Mouse (Mus musculus): ENCODE measurements around the gene Frrs1. TPM values are rescaled to one million over a fixed set of nuclear protein-coding genes. Genes with fewer than 3 reads are reported as not detected.

The Frrs1 gene
- polyA plus RNA-seq, 1 experiment from 2014 or later, result 22.7 TPM

DNA sequence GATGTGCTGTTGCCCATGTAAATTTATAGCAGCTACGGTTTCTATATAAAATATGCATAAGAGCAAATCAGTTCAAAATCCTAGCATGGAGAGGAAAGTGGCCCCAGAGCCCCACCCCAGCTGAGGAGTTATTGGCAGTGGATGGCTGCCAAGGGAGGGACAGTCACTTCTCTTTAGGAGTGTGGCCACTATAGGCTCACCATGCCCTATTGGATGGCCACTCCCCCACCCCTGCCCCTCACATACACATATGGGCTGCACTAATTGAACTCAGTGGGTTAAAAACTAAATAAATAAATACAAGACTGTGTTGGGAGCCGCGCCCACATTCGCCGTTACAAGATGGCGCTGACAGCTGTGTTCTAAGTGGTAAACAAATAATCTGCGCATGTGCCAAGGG, 42.0 kb upstream of the Frrs1 start:
- TF ChIP-seq EP300 (IDR thresholded peaks at IDR 0.05; ENCODE audit: low read depth), result no peak
- TF ChIP-seq CTCF (IDR thresholded peaks at IDR 0.05; ENCODE audit: low read depth), result no peak
- no peak overlapping the region for H3K4me2 ChIP-seq (ENCODE audit: low read depth, low read length)
- H3K27ac ChIP-seq (ENCODE audit: low read depth), result no peak overlapping the region
- 87% methylated on average over 6 of the region's 7 CpGs for WGBS (ENCODE audit: insufficient replicate concordance)
- H3K4me3 ChIP-seq (ENCODE audit: low read depth, low read length), result no peak overlapping the region
- no peaks in the 10 kb centered on the region for H3K9me3 ChIP-seq (ENCODE audit: low read length)
- H3K9ac ChIP-seq (replicated peaks), result no peak overlapping the region
- ATAC-seq (no peak), DNase-seq (no peak)
- H3K36me3 ChIP-seq (replicated peaks; ENCODE audit: insufficient read depth, low read length), result no peaks in the 10 kb centered on the region
- H3K27me3 ChIP-seq (ENCODE audit: insufficient read depth, low read length), result no peaks in the 10 kb centered on the region
- peaks cover 6% of the 10 kb centered on the region for H3K4me1 ChIP-seq (ENCODE audit: insufficient read depth)

DNA sequence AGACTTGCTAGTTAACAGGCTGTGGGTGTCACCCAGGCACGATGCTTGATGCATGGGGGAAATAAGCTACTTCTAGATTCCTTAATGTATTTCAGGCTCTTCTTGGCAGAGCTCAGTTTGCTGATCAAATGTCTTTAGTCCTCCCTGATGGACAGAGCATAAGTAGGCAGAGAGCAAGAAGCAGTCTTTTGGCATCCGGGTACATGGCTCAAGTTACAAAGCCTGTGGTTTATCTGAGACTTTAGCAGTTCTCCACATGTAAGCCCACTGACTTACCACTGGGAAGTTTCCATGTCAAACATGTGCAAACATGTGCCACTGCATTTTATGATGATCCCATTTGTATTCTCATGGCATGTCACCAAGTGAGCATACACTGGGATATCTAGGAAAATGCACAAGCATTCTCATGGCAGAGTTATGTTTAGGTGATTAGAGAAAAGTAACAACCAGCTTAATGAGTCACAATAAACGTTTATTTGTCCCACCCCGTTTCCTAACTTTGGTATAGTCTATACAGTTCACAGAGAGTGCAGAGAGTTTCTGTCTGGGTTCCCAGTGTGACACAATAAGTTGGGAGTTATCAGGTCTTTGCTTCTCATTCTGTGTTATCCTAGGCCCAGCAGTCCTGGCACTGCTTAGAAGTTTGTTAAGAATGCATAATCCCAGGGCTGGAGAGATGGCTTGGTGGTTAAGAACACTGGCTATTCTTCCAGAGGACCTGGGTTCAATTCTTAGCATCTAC, 32.6 kb upstream of the Frrs1 start:
- 64% methylated on average over 4 of the region's 4 CpGs for WGBS (ENCODE audit: insufficient replicate concordance)
- H3K9me3 ChIP-seq (ENCODE audit: low read length), result no peaks in the 10 kb centered on the region
- DNase-seq (no peak), ATAC-seq (no peak)
- no peaks in the 10 kb centered on the region for H3K27me3 ChIP-seq (ENCODE audit: insufficient read depth, low read length)
- no peaks in the 10 kb centered on the region for H3K36me3 ChIP-seq (replicated peaks; ENCODE audit: insufficient read depth, low read length)
- H3K4me3 ChIP-seq (ENCODE audit: low read depth, low read length), result no peak overlapping the region
- TF ChIP-seq CTCF (IDR thresholded peaks at IDR 0.05; ENCODE audit: low read depth), result no peak
- H3K9ac ChIP-seq (replicated peaks), result no peak overlapping the region
- H3K4me2 ChIP-seq (ENCODE audit: low read depth, low read length), result no peak overlapping the region
- H3K4me1 ChIP-seq (ENCODE audit: insufficient read depth), result no peaks in the 10 kb centered on the region
- H3K27ac ChIP-seq (ENCODE audit: low read depth), result no peak overlapping the region

DNA sequence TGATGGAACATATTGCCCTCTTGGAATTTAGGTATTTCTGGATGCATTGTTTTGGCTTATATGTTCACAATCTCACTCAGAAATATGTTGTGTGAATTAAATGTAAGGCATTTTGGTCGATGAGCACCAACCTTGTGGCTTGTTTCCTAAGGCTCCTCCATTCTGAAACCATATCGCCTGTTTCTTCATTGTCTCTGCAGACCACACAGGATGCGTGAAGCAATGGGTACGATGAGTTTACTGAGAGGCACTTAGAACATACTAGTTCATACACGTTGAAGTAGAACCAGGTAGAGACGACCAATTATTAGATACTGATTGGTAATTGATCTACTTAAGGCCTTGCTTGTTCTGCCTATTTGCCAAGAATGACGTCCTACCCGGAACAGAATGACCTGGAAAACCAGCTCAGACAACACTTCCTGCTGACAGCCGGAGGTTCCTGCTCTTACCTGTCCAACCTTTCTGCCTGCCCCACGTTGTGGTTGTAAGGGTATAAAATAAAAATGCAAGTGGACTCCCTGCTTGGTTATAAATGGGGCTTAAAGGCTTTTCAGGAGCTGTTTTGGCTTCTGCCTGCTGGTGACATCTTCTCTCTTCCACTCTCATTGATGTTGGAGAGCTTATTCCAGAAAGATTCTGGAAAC, 29.9 kb upstream of the Frrs1 start:
- Histone ChIP-seq H3K27ac (ENCODE audit: low read depth) (peak overlapping the region; percentile 35; the same call in 1 of the 2 replicates), H3K4me3 (ENCODE audit: low read depth, low read length) (no peak overlapping the region), H3K4me1 (ENCODE audit: insufficient read depth) (no peaks in the 10 kb centered on the region), H3K36me3 (replicated peaks; ENCODE audit: insufficient read depth, low read length) (no peaks in the 10 kb centered on the region), H3K9ac (replicated peaks) (no peak overlapping the region), H3K4me2 (ENCODE audit: low read depth, low read length) (0 out of 2 replicates have a peak overlapping the region, but pooled peaks have one; percentile 19), H3K27me3 (ENCODE audit: insufficient read depth, low read length) (no peaks in the 10 kb centered on the region), H3K9me3 (ENCODE audit: low read length) (no peaks in the 10 kb centered on the region)
- TF ChIP-seq EP300 (IDR thresholded peaks at IDR 0.05; ENCODE audit: low read depth), result no peak
- no peak for TF ChIP-seq CTCF (IDR thresholded peaks at IDR 0.05; ENCODE audit: low read depth)
- ATAC-seq, result no peak
- 66% methylated on average over 10 of the region's 10 CpGs for WGBS (ENCODE audit: insufficient replicate concordance)
- DNase-seq, result no peak

DNA sequence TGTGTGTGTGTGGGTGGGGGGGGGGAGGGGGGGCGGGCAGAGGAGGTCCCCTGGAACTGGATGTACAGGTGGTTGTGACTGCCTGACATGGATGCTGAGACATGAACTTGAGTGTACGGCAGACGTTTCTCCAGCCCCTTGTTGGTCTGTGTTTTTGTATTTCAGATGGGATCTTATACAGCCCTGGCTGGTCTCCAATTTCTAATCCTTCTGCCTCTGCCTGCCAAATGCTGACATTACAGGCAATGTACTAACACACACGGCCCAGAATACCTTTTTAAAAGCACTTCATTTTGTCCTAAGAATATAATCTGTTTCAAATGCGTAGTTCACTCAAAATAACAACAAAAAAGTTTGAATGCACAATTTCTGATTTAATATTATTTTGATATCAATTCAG, 27.9 kb upstream of the Frrs1 start:
- Histone ChIP-seq H3K36me3 (replicated peaks; ENCODE audit: insufficient read depth, low read length) (no peaks in the 10 kb centered on the region), H3K9ac (replicated peaks) (no peak overlapping the region), H3K9me3 (ENCODE audit: low read length) (no peaks in the 10 kb centered on the region), H3K27me3 (ENCODE audit: insufficient read depth, low read length) (no peaks in the 10 kb centered on the region), H3K4me3 (ENCODE audit: low read depth, low read length) (no peak overlapping the region), H3K4me2 (ENCODE audit: low read depth, low read length) (no peak overlapping the region), H3K27ac (ENCODE audit: low read depth) (no peak overlapping the region), H3K4me1 (ENCODE audit: insufficient read depth) (no peaks in the 10 kb centered on the region)
- TF ChIP-seq CTCF (IDR thresholded peaks at IDR 0.05; ENCODE audit: low read depth) (no peak), EP300 (IDR thresholded peaks at IDR 0.05; ENCODE audit: low read depth) (no peak)
- no peak for ATAC-seq
- no peak for DNase-seq
- WGBS (ENCODE audit: insufficient replicate concordance), result 70% methylated on average over 5 of the region's 5 CpGs

DNA sequence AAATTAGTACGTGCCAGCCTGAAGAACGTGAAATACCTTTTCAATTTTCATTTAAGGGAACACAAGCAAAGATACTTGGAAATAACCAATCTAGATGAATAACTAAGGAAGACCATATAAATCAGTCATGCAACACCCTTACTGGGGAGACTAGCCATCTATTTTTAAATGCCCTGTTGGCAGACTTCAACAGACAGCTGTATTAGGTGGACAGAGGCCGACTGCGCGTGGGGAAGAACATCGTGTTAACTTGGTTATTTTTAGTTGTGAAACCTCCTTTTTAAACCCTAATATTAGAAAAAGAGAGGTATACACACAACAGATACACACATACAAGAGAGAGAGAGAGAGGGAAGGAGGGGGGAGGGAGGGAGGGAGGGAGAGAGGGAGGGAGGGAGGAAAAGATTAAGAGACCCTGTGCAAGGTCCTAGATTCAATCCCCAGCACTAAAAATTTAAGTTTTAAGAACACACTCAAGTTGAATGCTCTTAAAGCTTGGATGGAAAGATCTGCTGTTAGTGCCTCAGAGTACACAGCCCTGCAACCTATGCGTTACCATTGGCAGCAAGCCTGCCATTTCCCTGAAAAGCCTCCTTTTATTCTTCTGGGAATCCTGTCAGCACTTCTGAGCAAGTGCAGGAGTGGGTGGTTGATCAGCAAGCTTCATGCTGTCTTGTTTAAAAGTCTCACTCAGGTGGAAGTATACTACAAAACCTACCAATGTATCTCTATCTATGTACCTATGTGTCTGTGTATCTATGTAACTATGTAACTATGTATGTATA, 26.5 kb upstream of the Frrs1 start:
- Histone ChIP-seq H3K9me3 (ENCODE audit: low read length) (no peaks in the 10 kb centered on the region), H3K4me2 (ENCODE audit: low read depth, low read length) (no peak overlapping the region), H3K27me3 (ENCODE audit: insufficient read depth, low read length) (no peaks in the 10 kb centered on the region), H3K9ac (replicated peaks) (no peak overlapping the region), H3K4me1 (ENCODE audit: insufficient read depth) (no peaks in the 10 kb centered on the region), H3K27ac (ENCODE audit: low read depth) (no peak overlapping the region), H3K4me3 (ENCODE audit: low read depth, low read length) (no peak overlapping the region), H3K36me3 (replicated peaks; ENCODE audit: insufficient read depth, low read length) (no peaks in the 10 kb centered on the region)
- ATAC-seq, result no peak
- 78% methylated on average over 7 of the region's 7 CpGs for WGBS (ENCODE audit: insufficient replicate concordance)
- no peak for DNase-seq
- TF ChIP-seq CTCF (IDR thresholded peaks at IDR 0.05; ENCODE audit: low read depth) (no peak), EP300 (IDR thresholded peaks at IDR 0.05; ENCODE audit: low read depth) (no peak)

DNA sequence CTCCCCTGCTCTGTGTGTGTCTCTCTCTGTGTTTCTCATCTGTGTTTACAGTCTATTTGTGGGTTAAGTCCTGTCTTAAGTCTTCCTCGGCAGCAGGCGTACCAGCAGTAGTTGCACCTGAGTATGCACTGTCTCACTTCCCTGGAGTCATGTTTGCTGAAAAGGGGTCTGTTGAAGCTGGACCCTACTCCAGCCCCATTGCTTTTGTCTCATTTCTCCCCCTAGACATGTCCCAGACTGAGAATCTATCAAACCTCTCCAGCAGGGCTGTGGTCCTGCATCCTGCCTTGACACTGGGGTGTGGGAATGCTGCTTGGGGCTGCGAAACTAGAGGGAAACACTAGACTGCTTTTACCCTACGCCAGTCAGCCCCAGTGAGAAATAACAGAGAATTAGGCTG, 25.8 kb upstream of the Frrs1 start:
- no peak overlapping the region for H3K4me2 ChIP-seq (ENCODE audit: low read depth, low read length)
- TF ChIP-seq EP300 (IDR thresholded peaks at IDR 0.05; ENCODE audit: low read depth) (no peak), CTCF (IDR thresholded peaks at IDR 0.05; ENCODE audit: low read depth) (no peak)
- ATAC-seq (no peak), DNase-seq (no peak)
- no peak overlapping the region for H3K27ac ChIP-seq (ENCODE audit: low read depth)
- H3K4me3 ChIP-seq (ENCODE audit: low read depth, low read length), result no peak overlapping the region
- no peaks in the 10 kb centered on the region for H3K9me3 ChIP-seq (ENCODE audit: low read length)
- H3K4me1 ChIP-seq (ENCODE audit: insufficient read depth), result no peaks in the 10 kb centered on the region
- 78% methylated on average over 4 of the region's 4 CpGs for WGBS (ENCODE audit: insufficient replicate concordance)
- H3K36me3 ChIP-seq (replicated peaks; ENCODE audit: insufficient read depth, low read length), result no peaks in the 10 kb centered on the region
- H3K9ac ChIP-seq (replicated peaks), result no peak overlapping the region
- H3K27me3 ChIP-seq (ENCODE audit: insufficient read depth, low read length), result no peaks in the 10 kb centered on the region

All from liver, postnatal 0 days (tissue).